Mouse (Mus musculus) erythroblast, adult 5-6 weeks (primary cell): ENCODE data around the gene Ccdc188. TPM values are rescaled to one million over a fixed set of nuclear protein-coding genes. Genes with fewer than 3 reads are reported as not detected.

Source experiments
- ATAC-seq: replicated peaks from 2 replicates; pipeline ENCODE4 v1.8.0; 2016; ENCODE audit warnings: moderate number of reproducible peaks, mild to moderate bottlenecking, moderate TSS enrichment, inconsistent platforms; ENCODE audit not compliant: poor library complexity, low FRiP score, severe bottlenecking
- total RNA-seq, 2 experiments: library from RNA; stranded (forward) in 1 of 2; stranded (reverse) in 1 of 2; fragments of 150-400 nt in 1 of 2; fragments of 200-764, 138-1000 nt in 1 of 2; gene quantifications; 2 replicates each; pipeline versions ENCODE4 v1.2.3 to v1.2.4; 2015 to 2017; ENCODE audit warnings: low replicate concordance in 2 of 2

Ccdc188 gene
- total RNA-seq, 2 experiments from 2014 or later = not detected

DNA sequence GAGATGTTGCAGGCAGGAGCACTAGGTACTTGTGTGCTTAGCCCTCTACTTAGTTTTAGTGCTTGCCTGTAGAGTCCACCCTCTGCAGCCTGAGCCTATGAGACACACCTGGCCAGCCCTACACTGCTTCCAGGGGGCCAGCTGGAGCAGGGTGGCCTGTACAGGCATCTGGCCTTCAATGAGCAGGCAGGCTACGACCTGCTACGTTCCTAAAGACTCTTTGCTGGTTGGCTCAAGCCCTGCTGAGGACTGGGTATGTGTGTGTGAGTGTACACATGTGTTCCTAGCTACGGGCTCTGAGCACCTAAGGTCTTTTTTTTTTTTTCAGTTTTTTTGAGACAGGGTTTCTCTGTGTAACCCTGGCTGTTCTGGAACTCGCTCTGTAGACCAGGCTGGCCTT, 13.8 kb downstream of the Ccdc188 start:
- ATAC-seq = no peak

DNA sequence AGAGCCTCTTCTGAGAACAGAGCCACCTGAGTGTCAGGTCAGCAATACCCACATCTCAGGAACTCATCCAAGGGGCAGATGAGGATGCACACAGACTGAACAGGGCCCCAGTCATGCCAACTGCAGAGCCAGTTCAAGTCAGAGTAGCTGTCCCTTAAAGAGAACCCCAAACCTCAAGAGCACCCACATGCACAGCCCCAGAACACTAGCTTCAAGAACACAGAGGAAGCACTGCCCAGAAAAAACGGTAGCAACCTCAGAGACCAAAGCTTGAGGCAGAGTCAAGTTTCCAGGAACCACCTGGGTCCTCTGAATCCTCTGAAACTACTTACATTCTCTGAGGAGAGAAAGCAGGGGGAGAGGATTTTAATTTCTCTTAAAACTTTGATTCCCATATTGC, 15.8 kb downstream of the Ccdc188 start:
- ATAC-seq = no peak

DNA sequence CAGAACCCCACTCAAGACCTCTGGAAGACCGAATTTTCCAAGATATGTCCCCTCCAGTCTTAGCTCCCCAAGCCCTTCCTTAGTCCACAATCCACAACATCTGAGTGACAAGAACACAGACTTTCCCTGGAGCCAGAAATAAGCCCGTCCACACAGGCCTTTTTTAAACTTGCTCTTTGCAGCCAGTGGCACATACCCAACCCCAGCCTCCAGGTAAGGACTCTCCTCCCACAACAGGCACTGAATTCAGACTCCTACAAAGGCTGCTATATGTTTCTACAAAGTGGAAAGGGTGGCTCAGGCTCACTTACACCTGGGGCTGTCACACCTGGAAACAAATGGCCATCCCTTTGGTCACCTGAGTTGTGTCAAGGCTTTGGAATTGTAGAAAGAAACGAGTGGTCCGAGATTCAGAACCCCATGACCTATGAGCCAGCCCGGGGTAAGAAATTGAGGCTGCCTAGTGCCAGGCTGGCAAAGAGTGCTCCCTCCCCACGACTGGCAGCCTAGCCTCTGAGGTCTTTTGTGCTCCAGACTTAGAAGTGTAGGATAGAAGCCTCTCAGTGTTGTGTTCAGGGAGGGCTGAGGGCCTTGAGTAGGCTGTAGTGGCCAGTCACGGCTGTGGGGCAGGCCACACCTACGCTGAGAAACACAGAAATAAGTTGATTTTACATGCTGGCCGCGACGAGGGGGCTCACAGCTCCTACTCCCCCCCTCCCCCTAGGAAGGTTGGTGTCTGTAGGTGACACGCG, 16.4 kb downstream of the Ccdc188 start:
- ATAC-seq = no peak

DNA sequence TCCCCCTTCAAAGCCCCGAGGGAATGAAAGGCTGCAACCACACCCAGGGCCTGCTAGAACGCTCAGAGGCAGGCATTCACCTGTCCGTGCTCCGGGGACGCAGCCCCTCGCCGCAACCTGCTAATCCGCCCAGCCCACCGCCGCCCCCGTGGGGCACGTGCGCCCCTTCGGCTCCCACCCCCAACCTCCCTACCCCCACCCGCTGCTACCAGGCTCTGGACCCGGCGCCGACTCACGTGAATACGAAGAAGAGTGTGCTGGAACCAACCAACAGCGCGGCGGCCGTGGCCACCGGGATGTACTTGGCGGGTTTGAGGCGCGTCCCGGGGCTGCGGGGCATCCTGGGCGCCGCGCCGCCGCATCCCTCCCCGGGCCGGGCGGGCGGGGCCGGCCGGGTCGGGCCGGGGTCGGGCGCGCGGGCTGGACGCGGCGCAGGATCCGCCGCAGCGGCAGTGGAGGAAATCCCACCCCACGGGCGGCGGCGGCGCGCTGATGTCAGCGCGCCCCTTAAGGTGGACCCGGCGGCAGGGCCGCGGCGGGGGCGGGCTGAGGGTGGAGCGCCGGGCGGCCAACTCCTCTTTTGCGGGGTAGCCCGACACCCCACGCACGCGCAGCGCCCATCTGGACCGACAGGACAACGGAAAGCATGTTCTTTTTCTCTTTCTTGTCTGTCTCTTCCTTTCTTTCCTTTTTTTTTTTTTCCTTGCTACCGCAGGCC, 17.2 kb downstream of the Ccdc188 start, which contains the start of gene Zdhhc8:
Gene Zdhhc8, minus strand, starts transcription at position 466 of the 718 bp plus-strand sequence.
- ATAC-seq = no peak

DNA sequence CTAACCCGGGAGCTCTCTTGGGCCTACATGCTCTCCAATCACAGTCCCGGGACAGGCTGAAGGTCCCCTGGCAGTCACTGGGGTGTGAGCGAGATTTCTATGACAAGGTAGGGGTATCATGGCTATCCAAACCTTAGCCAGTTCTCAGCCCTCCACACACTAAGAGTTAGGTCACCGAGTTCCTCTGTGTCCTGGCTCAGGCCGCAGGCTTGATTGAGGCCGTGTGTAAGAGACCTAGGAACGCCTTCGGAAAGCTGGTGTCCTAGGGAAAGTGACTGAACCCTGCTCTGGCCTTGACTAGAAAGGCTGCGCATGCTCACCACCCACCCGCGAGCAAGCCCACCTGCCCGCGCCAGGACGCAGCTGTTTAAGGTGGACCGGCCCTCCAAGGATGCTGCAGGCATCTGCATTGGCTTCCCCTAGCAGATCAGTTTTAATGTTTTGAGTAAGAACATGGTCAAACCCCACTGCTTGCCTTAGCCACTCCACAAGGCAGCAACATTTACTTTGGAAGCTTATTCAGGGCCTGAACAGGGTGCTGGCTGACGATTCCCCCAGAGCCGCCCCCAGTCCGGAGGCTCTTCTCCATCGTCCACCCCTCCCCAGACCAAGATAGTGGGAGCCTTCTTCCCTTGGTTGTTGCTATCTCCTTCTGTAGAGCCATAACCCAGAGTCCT, 17.8 kb downstream of the Ccdc188 start:
- ATAC-seq = no peak

DNA sequence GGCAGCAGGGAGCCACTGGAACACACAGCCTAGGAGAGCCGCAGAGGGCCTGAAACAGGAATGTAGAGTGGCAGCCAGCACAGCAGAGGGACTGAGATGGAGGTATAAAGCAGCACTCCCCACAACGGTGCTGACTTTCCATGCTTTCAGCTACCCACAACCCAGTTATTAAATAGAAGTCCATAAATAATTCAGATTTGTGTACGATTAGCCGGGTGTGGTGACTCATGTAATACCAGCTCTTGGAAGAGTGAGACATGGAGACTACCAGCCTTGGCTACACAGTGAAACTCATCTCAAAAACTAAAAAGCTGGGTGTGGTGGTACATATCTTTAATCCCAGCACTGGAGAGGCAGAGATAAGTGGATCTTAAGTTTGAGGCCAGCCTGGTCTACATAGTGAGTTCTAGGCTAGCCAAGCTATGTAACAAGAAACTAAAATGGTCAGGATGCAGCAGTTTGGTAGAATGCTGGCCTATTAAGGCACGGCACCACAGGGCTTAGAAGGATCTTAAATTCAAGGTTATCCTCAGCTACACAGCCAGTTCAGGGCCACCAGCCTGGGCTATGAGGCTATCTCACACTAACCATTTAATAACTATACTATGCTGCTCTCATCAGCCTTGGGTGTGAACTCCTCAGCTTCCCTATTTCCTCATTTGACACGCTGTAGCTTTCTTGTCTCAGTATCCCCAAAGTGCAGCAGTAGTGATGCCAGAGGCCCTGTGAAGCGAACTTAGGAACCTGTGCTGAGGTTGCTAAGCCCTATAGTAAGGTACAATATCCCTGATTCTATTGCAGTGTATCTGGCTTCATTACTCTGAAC, 19.2 kb downstream of the Ccdc188 start:
- ATAC-seq = no peak

DNA sequence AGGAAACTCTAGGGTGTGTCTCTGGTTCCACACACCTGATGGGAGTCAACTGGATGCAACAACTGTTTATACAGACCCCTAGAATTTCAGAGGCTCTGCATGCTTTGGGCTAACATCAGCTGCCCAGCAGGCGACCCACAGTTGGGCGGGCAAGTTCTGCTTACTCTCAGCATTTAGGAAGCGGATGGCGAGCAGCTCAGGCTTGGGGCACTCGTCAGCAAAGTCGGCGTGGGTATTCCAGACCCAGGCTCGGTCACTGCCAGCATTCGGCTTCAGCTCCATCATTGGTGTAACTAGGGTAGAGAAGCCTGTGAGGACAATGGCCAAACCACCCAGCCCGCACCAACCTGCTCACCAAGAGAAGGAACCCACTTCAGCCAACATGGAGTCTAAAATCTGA, 23.9 kb downstream of the Ccdc188 start:
- ATAC-seq = no peak

DNA sequence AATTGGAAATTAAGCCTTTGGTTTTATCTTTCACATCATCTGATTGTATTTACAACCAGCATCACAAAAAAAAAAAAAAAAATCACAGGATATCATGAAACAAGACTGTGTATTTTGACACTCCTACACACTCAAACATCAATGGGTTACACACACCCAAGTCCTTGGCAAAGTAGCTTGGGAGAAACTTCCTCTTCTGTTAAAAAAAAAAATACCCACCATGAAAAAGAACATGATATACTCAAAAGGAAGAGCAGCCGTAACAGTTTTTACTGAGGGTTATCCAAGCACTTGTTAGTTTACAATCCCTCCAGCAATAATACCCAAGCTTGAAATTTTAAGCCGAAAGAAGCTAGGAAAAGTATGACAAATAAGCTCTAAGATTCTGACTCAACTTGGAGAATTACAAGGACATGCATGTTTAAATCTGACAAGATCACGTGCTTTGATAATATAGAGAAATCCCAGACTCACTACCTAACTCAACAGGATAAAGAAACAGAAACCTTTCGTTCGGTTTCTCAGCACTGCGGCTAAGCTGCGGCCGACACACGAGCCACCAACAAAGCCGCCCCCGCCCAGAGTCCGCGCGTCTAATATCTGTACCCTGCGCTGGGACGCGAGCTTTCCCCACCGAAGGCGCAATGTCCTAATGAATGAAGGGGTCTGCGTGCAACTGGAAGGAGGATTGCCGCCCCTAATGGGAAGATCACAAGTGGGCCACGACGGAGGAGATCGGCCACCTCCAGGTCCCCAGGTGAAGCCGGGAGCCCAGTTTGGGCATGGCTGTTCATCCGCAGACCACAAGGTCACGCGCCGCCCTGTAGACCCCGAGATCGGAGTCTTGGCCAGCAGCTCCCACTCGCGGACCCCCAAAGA, 30.1 kb downstream of the Ccdc188 start:
- peak; percentile 11; the same call in 1 of the 2 replicates for ATAC-seq

DNA sequence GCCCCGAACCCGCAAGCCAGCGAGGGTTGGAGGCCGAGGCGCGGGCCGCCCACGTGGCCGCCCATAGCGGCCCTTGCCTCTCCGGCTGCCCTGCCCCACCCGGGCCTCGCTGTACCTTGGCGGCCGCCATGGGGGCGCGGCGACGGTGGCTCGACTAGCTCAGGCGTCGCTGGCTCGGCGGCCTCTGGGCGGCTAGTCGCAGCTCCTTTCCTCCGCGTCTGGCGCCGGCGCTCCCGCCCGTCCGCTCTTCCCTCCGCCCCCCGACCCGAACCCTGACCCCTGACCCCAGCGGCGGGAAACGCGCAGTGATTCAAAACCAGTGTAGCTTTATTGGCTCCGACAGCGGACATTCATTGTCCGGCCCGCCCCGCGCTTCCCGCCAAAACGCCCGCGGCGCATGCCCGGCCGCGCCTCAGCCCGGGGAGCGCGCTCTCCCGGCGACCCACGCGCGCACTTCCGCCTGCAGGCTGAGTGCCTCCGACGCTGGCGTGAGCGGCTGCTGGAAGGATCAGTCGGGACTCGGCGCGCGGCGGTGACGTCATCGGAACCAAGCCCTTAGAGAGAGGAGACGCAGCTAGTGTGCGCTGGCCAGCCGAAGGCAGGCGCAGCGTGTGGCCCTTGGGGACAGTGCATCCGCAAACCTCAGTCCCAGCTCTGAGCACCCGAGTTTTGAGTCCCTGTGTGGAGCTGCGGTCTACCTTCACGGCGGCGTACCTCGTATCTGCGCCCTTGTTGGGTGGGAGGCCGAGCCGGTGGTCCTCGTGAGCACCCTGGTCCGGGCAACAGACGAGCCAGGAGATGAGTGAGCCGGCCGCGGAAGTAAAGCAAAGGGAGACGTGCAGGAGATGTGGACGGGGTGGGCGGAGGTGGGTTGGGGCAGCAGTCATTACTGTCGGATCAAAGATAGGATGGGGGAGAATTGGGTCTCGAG, 31.0 kb downstream of the Ccdc188 start, which contains the start of the genes Trmt2a and Ranbp1:
Gene Trmt2a, plus strand, starts transcription at position 247 of the 931 bp plus-strand sequence.
Gene Ranbp1, minus strand, starts transcription at position 300 of the 931 bp plus-strand sequence.
- ATAC-seq = peak; percentile 88

DNA sequence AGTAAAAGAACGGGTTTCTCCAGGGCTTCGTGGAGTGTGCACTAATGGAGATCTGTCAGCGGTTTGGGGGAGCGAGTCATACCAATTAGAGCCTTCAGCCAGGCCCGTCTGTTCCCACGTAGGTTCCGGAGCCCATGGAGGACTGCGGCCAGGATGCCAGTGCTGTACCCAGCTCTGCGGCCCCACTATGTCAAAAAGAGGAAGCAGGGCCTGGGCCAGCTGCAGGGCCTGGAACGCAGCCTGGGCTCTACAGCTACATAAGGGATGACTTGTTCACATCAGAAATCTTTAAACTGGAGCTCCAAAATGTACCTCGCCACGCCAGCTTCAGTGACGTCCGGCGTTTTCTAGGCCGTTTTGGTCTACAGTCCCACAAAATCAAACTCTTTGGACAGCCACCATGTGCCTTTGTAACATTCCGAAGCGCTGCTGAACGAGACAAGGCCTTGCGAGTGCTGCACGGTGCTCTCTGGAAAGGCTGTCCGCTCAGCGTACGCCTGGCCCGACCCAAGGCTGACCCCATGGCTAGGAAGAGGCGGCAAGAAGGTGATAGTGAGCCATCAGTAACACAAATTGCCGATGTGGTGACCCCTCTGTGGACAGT, 31.8 kb downstream of the Ccdc188 start:
- peak; percentile 23 for ATAC-seq

DNA sequence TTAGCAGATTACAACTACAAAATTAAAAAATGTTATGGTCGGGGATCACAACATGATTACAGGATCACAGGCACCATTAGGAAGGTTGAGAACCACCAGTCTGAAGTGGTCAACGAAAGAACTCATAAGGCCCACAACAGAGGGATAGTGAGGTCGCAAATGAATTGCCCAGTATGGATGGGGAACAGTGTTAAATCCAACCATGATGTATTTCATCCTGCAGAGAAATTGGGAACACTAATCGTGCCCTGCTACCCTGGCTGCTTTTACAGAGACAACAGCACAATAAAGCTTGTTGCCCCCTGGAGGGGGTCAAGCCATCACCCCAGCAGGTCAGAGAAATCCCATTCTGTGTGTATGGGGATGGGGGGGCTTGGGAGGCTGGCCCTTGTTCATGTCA, 32.6 kb downstream of the Ccdc188 start:
- no peak for ATAC-seq

DNA sequence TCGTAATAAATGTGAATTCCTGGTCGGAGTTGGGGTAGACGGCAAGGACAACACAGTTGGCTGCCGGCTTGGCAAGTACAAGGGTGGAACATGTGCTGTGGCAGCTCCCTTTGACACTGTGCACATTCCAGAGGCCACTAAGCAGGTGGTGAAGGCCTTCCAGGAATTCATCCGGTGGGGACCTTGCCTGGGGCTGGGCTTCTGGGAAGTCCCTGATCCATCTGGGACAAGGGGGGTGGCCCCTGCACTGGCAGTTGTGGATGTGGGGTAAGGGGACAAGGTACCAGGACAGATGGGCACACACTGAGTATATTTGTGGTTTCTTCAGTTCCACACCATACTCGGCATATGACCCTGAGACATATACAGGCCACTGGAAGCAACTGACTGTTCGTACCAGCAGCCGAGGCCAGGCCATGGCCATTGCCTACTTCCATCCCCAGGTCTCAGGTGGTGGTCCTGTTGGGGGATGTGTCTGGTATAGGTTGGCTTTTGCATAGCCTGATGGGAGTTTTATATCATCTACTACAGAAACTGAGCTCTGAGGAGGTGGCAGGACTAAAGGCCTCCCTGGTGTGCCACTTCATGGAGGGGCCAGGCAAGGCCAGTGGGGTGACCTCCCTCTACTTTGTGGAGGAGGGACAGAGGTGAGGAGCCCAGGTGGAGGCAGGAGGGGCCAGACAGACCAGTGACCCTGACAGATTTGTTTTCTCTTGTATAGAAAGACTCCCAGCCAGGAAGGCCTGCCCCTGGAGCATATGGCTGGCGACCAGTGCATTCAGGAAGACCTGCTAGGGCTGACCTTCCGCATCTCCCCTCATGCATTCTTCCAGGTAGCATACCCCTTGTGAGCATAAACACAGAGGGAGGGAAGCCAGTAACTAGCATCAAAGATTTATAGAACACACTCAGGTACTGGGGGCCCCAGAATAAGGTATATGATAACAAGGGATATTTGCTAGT, 33.4 kb downstream of the Ccdc188 start:
- no peak for ATAC-seq

DNA sequence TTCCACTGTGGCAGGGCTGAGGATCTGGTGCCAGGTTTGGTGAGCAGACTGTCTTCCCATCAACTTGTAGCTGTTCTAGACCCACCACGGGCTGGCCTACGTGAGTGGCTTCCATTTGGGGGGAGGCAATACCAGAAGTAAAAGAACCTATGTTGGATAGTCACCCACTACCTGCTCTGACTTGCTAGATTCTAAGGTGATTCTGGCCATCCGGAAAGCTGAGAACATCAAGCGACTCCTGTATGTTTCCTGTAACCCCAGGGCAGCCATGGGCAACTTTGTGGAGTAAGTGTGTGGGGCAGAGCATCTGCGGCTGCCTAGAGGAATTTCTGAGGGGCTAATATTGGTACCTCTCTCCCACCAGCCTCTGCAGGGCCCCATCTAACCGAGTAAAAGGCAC, 35.1 kb downstream of the Ccdc188 start:
- no peak for ATAC-seq

DNA sequence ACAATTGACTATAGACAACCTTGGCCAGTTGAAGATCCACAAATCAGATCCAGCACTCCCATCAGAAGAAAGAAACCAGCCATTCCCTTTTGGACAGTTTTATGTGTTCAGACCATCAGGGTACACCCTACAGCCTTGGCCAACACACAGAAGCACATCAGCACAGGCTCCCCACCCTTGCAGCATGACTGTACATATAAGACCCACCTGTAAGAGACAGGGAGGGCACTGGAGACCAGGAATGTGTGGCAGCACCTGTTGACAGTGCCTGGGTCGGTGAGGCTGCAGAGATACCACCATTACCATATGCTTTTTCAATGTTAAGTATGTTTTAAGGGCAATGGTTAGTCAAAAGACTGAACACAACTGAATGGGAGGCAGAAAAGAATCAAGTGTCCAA, 36.2 kb downstream of the Ccdc188 start:
- ATAC-seq = no peak

DNA sequence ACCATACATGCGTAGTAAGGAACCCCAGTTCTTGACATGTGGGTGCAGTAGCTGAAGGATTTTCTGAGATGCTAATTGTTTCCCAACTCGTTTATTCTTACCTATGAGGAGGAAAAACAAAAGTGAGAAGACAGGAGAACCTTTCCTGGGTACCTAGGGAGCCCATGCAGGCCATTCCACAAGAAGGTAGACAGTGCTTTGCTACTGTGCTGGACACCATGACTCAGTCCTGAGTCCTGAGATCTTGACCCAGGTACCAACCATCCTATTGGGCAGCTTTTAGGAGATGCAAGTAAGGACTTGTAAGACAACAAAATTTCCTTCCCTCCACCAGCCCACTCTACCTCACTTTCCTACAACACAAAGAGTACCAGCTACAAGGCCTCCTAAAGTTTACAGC, 40.5 kb downstream of the Ccdc188 start, which contains the start of gene Gm49776:
Gene Gm49776, minus strand, starts transcription at position 101 of the 400 bp plus-strand sequence.
- no peak for ATAC-seq

DNA sequence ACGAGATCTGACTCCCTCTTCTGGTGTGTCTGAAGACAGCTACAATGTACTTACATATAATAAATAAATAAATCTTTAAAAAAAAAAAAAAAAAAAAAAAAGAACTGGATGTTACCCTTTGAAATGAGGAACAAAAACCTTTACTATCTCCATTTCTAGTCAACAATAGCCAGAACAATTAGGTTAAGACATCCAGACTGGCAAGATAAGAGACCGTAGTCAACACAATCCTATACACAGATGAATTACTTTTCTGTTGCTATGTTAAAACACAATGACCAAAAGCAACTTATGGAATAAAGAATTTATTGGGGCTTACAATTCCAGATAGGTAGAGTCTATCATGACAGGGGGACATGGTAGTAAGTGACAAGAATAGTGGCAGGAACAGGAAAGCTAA, 47.3 kb downstream of the Ccdc188 start:
- ATAC-seq = no peak
